Mouse (Mus musculus) layer of hippocampus, postnatal 25 days (tissue): ENCODE measurements around the gene Npepps. TPM values are rescaled to one million over a fixed set of nuclear protein-coding genes. Genes with fewer than 3 reads are reported as not detected.
"Not testable (repeated sequence)": the region's sequence is repeated elsewhere in the genome, so short reads cannot be mapped to it uniquely, and the experiment has no call there.

ENCODE experiments used
- DNase-seq, 2 experiments: peaks; one replicate each; pipeline ENCODE4 v3.0.0; 2022; ENCODE audit warnings: mixed read lengths in 2 of 2, low spot score in 1 of 2; ENCODE audit errors: extremely low spot score in 1 of 2
- total RNA-seq, 2 experiments: library from RNA; stranded (reverse); gene quantifications; 2 replicates each; pipeline ENCODE4 v1.2.3; 2021

Npepps gene
- 100 to 1,000 TPM; 130 to 144 TPM for total RNA-seq

DNA sequence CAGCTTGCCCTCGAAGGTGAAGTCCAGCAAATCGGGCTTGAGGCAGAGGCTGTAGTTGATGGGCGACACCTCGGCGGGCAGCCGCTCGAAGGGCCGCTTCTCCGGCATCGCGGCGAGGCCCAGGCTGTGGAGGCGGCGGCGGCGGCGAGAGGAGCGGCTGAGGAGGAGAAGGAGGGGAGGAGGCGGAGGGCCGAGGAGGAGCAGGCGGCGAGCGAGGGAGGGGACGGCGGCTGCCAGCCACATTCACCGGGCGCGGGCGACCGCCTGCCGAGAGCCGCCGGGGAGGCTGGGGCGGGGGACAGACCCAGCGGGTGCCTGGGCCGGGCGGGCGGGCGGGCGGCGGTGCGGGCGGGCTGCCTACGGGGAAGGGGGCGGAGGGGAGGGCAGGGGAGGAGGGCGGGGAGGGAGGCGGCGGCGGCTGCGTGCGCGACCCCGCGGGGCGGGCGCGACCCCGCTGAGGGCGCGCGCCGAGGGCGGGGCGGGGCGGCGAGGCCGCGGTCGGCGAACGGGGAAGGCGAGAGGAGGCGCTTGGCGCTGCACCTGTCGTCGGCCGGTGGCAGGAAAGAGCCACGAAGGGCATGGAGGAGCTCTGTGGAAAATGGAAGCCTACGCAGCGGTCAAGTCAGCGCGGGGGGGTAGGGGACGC, at the start of gene Npepps:
Gene Npepps (minus strand): TSS at position 423 of the 646 bp plus-strand sequence.
- peak; percentile 61 to 63 for DNase-seq

DNA sequence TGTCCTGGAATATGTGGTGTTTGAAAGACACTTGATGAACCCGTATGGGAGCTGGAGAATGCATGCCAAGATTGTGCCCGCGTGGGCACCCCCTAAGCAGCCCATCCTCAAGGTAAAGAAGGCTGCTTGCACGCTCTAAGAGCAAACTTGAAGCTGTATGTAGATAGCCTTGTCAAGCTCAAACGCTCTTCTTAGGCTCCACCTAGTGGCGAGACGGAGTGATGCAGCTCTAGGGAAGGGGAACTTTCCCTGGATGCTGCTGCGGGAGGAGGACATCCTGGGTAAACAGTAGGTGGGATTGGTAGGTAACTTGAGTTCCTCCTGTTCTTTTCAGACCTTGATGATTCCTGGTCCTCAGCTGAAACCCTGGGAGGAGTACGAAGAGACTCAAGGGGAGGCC, 47.7 kb upstream of the Npepps start:
- DNase-seq, result peak in 1 of 2 experiments; percentile 77

DNA sequence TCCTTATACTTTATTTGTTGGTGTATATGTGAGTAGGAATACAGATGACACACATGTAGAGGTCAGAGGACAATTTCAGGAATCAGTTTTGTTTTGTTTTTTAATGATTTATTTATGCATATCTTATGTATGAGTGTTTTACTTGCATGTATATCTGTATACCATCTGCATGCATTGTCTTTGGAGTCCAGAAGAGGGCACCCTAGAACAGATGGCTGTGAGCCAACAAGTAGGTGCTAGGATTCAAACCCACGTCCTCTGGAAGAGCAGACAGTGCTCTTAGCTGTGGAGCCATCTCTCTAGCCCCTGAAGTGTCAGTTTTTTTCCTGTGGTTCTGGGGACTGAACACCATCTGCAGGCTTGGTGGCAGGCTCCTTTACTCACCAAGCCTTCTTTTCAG, 44.8 kb upstream of the Npepps start:
- DNase-seq, result no peak

DNA sequence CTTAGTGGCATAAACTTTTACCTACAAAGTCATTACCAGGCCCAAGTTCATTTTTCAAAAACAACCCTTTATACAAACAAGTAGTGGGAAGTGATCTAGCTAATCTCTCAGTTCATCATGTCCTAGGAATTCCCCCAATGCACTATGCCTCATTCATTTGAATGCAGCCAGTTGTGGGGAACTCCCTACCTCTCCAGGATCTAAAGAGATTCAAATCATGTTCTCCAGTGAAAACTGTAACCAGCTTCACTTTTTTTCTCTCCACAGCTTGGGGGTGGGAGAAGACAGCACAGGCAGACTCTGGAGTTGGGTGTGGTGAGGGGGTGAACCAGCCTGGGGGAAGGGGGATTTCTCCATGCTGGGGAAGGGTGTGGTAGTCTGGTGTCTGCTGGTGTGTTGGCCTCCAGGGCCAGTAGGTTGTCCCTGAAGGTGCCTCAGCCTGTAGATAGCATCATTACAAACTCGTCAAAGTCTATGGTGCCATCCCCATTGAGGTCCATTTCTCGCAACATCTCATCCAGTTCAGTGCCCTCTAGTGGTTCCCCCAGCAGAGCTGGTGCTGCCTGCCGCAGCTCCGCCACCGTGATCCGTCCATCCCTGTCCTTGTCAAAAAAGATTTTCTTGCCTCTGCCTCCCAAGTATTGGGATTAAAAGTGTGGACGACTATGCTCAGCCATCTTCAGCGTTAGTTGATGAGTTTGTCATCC, 41.6 kb upstream of the Npepps start:
- DNase-seq, result not testable (repeated sequence)

DNA sequence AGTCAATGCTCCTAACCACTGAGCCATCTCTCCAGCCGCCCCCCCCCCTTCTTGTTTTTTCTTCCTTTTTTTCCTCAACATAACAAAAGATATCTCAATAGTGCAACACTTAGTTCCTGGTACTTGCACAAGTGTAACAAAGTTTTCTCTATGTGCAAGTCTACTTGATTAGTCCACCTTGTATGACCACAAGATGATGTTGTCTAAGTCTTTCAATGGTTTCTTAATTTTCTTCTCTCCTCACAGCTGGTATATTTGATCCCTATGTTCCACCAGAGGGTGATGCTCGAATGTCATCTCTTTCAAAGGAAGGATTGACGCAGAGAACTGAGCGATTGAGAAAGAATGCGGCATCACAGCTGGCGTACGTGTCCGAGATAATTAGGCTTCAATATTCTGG, 40.8 kb upstream of the Npepps start:
- no peak for DNase-seq

DNA sequence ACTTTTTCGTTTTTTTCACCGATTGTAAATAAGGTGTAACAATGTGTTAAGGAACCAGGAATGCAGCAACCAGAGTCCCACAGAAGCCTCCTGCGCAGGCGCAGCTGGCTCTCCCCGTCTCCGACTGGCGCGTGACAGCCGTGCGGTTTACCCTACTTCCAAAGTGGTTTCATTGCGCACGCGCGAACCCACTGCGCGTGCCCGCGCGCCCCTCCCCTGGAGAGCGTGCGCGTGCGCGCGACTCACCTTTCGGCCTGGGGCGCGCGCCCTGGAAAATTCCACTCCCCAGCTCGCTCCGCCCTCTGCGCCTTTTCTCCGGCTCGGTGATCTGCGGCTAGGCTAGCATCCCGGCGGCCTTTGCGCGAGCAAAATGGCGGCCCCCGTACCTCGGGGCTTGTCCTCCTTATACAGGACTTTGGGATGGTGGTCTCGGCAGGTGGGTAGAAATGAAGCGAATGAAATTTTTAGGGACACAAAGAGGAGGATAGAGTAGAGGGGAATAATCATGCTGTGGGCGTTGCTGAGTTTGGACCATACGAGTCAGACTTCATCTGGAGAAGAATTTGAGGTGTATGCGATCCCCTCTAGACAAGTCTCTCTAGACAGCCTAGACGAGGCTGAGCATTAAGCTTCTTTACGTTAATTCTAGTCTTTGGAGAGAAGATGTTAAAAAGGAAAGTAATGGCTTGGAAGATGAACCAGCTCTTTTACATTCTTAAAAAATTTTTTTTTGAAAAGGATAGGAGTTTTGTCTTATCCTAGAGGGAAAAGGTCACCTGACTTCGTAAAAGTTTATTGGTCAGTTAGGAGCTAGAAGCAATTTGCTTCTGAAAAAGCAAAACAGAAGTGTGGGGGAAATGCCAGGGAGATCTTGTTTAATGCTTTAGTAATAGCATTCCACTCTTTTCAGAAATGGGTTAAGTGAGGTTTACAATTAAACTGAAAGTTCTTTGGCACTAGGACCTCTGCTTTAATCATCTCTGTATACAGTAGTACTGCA, 35.4 kb upstream of the Npepps start, which contains the start of gene Mrpl45:
Gene Mrpl45 (plus strand): TSS at position 213 of the 1,000 bp plus-strand sequence.
- DNase-seq, result peak; percentile 97 to 98

DNA sequence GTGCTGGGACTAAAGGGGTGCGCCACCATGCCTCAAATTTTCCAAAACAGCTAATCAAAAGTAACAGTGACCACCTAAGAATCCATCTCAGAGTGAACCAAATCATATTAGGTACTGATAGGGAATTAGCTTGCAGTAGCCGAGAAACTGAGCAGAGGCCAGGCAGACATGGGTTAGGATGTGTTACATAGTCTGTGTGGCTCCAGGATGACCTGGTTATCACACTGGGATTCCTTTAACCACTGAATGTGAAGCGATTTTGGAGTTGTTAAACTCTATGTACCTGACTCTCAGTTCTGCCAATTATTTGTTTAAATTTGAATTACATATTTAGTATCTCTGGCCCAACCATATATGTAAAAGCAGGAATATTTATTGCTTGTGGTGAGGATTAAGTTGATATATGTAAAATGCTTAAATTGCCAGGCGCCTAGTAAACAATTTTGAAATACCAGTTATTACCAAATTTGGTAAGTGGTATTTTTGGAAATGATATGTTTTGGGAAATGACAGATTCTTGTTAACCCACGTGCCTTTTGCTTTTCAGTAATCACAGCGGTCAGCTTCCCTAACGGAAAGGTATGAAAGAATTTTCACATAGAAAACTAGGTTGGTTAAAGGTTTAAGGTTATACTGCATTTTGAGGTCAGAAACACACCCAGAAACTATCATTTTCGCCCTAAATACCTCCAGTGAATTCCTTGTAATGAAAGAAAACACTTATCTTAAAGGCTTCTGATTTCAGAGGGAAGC, 34.5 kb upstream of the Npepps start:
- no peak for DNase-seq

DNA sequence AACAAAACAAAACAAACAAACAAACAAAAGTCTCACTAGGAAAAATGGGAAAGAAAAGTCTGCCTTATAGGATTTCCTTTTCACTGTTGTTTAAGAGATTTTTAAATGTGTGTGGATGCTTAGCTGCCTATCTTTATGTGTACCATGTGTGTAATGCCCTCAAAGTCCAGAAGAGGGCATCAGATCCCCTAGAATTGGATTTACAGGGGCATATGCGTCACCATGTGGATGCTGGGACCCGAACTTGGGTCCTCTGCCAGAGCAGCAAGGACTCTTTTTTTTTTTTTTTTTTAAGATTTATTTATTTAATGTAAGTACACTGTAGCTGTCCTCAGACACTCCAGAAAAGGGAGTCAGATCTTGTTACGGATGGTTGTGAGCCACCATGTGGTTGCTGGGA, 33.7 kb upstream of the Npepps start:
- no peak for DNase-seq

DNA sequence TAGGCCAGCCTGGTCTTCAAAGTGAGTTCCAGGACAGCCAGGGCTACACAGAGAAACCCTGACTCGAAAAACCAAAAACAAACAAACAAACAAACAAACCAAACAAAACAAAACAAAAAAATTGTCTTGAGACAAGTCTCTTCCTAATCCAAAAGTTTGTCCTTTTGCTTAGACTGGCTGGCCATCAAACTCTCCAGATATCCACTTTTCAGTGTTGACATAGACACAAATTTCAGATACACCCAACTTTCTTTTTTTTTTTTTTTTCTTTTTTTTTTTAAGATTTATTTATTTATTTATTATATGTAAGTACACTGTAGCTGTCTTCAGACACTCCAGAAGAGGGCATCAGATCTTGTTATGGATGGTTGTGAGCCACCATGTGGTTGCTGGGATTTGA, 32.4 kb upstream of the Npepps start:
- DNase-seq, result not testable (repeated sequence)

DNA sequence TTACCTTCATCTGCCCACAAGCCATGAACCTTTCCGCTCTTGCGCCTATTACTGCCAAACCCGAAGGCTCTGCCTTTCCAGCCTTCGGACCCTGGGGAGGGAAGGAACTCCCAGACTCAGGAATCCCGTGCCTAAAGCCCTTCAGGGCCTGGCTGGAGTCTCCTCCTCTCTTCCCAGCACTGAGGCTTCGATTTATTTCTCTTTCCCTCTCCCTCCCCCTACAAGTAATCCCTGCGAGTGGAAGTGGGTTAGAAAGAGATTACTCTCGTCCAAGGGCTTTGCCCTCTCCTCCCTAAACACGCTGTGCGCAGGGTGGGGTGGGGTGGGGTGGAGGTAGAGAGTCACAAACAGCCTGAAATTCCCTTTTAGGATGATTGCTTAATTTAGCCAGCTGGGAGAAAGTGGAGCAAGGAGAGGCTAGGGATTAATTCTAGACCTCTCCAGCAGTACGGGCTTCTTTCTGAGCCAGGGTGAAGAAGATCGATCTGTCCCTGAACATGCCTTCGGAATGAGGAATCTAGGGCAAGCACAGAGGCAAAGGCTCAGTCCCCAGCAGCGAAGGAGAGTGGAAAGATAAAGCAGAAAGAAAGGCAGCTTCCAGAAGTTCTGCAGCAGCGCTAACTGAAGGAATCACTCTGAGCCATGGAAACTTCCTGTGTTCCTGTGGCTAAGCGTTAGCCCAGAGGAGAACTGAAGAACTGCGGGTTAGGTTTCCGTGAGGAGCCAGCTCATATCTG, 30.6 kb upstream of the Npepps start:
- DNase-seq, result no peak

DNA sequence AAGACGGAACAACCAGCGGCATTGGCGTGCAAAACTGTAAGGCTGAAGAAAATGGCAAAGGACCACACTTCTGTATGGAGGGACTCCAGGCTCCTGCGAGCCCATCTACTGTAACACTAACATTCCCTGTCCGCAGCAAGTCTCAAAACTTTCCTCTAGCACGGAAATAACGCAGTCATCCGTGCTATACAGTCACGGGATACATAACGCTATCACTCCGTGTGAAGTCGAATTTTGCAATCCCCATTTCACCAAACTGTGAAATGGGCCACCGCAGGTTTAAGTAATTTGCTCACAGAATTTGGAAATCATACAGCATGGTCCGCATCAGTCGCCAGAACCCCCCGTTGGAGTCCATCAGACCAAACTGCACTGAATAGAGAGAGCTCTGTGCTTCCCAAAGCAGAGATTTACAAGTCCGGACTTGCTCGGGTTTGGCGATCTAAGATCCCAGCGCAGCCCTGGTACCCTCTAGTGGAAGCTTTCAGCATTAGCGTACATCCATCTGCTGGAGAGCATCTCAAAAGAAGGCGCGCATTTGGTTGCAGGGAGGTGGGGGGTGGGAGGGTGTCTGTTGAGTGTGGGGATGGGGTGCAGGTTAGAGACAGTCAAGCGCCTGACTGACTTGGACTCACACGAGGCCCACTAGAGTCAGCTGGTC, 29.6 kb upstream of the Npepps start:
- DNase-seq, result peak in 1 of 2 experiments; percentile 60

DNA sequence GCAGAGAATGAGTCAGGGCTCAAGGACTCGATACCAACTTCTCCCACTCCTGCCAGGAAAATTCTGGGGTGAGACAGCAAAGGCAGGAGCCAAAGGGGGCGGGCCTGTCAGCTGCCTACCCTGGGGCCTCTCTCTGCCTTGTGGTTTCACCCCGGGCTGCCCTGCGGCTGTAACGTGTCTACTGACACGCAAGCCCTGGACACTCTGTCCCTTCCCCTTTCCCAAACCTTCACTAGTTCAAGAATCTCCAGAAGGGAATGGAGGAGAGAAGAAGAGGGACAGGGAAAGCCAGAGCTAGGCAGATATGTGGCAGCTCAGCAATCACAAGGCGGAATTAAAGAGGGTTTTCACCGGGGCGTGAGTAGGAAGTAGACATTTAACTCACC, 29.0 kb upstream of the Npepps start:
- DNase-seq, result peak in 1 of 2 experiments; percentile 22

DNA sequence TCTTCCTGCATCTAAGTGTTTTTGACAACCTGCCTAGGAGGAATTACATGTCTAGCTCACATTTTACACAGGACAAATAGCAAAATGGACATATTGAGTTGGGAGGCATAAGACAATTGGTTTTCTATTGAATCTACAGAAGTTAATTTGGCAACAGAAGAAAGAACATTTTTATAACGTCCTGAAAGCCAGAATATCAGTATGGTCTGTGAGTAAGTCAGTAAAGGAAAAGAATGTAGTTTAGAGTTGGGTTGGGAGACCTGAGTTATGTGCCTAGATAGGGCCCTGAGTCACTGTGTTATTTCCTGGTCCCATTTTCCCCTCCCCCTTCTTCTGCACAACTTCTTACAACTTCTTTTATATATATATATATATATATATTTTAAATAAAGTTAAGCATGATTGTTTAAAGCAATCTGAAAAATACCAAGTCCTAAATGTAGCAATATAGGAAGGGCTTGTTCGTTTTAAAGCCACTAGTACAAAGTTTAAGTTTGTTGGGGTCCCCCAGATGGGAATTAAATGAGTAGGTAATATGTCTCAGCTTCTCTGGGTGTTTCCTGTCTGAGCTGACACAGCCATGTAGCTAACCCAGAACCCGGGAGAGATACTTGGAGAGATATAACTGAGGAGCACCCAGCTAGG, 28.5 kb upstream of the Npepps start:
- DNase-seq, result no peak

DNA sequence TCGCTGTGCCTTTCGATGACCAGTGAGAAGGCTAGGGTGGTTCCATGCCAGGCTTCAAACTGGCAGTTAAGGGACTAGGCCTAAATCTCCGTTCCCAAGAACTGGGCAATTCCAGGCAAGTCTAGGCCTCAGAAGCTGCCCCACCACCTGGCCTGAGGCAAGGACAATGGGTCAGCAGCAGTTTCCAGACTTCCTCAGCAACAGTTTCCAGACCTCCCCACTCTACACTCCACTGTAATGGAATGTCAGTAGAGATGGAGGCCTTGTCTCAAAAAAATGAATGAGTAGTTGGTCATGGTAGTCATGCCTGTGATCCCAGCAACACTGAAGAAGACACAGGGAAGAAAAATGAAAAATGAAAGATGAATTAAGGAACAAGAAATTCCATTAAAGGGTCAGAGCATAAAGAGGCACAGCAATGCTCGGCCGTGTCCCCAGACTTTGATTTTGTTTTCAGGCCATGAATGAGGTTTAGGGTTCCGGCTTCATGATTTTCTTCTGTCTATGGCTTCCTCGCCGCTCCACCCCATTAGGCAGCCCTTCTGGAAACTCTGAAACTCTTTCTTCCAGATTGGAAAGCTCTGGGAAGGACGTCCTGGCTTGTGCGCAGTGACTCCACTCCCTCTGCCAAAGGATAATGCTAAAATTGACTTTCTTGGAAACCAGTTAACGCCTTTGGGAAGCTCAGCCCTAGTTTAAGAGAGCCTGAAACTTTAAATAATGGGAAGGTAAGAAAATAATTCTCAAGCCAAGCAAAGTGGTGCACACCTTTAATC, 27.0 kb upstream of the Npepps start:
- no peak for DNase-seq

DNA sequence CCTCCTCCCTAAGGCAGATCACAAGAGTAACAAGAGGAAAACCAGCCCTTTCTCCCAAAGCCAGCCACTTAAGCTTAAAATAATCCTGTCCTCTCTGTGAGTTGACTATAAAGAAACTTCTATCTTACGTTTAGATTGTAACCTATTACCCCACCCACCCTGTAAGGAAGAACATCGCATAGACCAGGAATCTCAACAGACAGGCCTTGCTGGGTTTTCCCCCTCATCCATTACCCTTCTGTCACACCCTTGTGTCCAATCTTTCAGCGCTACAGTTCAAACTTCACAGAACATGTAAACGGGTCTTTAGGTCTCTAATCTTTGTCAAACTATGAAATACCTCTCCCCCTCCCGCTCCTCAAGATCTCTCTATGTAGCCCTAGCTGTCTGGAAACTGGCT, 24.2 kb upstream of the Npepps start:
- no peak for DNase-seq

DNA sequence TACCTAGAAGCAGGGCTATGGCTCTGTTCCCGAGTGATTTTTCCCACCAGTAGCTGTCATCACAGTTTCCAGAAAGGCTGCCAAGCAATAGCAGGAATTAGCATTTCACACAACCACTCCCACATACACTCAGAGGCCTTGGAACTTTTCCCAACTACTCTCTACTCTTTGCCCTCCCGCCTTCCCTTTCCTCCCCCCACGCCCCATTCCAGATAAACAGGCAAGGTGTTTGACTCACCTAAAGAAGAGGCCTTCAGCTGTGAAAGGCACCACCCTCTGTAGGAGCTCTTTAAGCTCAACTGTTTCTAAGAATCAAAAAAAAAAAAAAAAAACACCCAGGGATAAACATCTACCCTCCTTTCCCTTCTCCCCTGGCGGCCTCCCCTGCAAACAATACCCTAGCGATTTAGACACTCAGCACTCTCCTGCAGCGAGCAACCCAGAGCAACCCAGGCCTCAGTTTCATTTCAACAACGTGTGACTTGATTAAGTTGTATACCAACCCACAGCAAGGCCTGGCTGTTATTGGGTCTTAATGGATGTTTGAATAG, 21.9 kb upstream of the Npepps start:
- no peak for DNase-seq

DNA sequence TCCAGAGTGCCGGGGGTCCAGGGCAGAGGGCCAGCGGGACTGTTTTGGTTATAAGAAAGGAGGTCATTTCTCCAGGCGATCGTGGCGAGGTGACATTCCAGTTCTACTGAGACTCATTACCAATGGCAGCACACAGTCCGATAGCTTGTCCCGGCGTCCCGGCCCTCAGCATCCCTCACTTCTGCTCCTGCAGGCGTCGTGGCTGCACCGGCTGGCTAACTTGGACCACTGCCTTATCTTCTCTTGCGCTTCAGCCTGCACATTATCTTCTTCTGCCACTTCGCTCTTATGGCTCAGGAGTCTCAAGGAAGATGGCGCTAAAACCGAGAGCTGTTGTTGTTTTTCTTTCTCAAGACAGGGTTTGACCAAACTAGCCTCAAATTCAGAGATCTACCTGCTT, 21.0 kb upstream of the Npepps start:
- DNase-seq, result no peak
